Mouse (Mus musculus) midbrain, embryonic 16.5 days (tissue): ENCODE data around the gene Aoc1. TPM values are rescaled to one million over a fixed set of nuclear protein-coding genes. Genes with fewer than 3 reads are reported as not detected.

Experiments used
- ATAC-seq: fragments of 200-750 bp; cut with Nextera tagmentation; 2 replicates; pipeline ENCODE4 v1.8.0; 2017; ENCODE audit warnings: moderate TSS enrichment
- H3K27ac ChIP-seq: fragments of 300-500 bp; sonication (generic); 2 replicates; pipeline ENCODE4 v1.5.1; 2014; ENCODE audit warnings: mild to moderate bottlenecking, low read length, mixed read lengths
- H3K27me3 ChIP-seq: fragments of 300-500 bp; sonication (generic); 2 replicates; pipeline ENCODE4 v1.6.1; 2014; ENCODE audit warnings: low read depth, low read length, mixed read lengths; ENCODE audit not compliant: control insufficient read depth, insufficient read depth
- H3K36me3 ChIP-seq: fragments of 300-500 bp; sonication (generic); 2 replicates; pipeline ENCODE4 v1.6.1; 2014; ENCODE audit warnings: mild to moderate bottlenecking, low read length, moderate library complexity, mixed read lengths; ENCODE audit not compliant: control insufficient read depth, insufficient read depth
- H3K4me1 ChIP-seq: fragments of 300-500 bp; sonication (generic); 2 replicates; pipeline ENCODE4 v1.6.1; 2014; ENCODE audit warnings: mild to moderate bottlenecking, low read length, mixed read lengths; ENCODE audit not compliant: control insufficient read depth, insufficient read depth
- H3K4me2 ChIP-seq: fragments of 300-500 bp; sonication (generic); 2 replicates; pipeline ENCODE4 v1.6.1; 2014; ENCODE audit warnings: mild to moderate bottlenecking, low read length, mixed read lengths
- H3K4me3 ChIP-seq: fragments of 300-500 bp; sonication (generic); 2 replicates; pipeline ENCODE4 v1.5.1; 2014; ENCODE audit warnings: low read depth, mild to moderate bottlenecking, low read length, moderate library complexity, mixed read lengths
- H3K9ac ChIP-seq: fragments of 300-500 bp; sonication (generic); 2 replicates; pipeline ENCODE4 v1.6.1; 2014; ENCODE audit warnings: low read depth, low read length, mixed read lengths
- H3K9me3 ChIP-seq: fragments of 300-500 bp; sonication (generic); replicated peaks from 2 replicates; pipeline ENCODE4 v1.6.1; 2014; ENCODE audit warnings: mild to moderate bottlenecking, low read length, mixed read lengths; ENCODE audit not compliant: control insufficient read depth, poor library complexity, severe bottlenecking
- WGBS: fragments of 180-500 bp; shearing (Covaris S2); extraction: QIAGEN DNeasy Blood & Tissue Kit; methylation state at CpG from one replicate; pipeline ENCODE4 v1.1.7; 2014; 5-methylcytosine and 5-hydroxymethylcytosine counted together
- polyA plus RNA-seq: library from polyadenylated mRNA; unstranded; fragments of >200 nt; fragmentation: Nextera tagmentation; extraction: Ambion mirVana; gene quantifications from 2 replicates; pipeline ENCODE4 v1.2.1, GENCODE M21; 2015

Aoc1 gene
- polyA plus RNA-seq, 1 experiment from 2014 or later = not detected

DNA sequence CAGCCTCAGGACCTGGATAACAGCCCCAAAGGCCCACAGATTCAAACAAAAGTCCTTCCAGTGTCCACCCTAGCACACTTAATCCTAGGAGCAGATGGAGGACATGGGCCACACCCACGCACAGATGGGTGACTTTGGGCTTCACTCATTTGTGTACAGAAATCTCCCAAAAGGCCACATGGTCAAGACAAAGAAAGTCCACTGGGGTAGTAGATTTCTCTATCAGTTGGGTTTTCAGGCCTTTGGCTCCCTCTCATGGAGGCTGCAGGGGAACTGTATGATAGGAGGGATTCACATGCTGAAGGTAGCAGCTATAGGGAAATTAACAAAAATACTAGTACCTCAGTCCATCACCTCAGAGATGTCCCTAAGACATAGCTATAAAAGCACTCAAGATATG lies 85.4 kb downstream of the Aoc1 start:
- H3K36me3 ChIP-seq = no peaks in the 10 kb centered on the region
- H3K27me3 ChIP-seq = no peaks in the 10 kb centered on the region
- no peak overlapping the region for H3K27ac ChIP-seq
- H3K4me2 ChIP-seq = no peak overlapping the region
- WGBS = 35% methylated on average over 1 of the region's 1 CpGs
- 0 out of 2 replicates have a peak, but pooled peaks have one; percentile 14 for ATAC-seq
- H3K4me3 ChIP-seq = no peak overlapping the region
- H3K9ac ChIP-seq = no peak overlapping the region
- no peaks in the 10 kb centered on the region for H3K9me3 ChIP-seq
- no peaks in the 10 kb centered on the region for H3K4me1 ChIP-seq

Other genes with a start within 250 kb of the Aoc1 start
- 24.9 and 27.4 TPM in 2 replicates for gene AI854703, start 246.1 kb upstream of the Aoc1 start, polyA plus RNA-seq
- 0.37 and 0.48 TPM in 2 replicates for gene Gimap8, start 225.7 kb upstream of the Aoc1 start, polyA plus RNA-seq
- gene Gimap9, start 196.8 kb upstream of the Aoc1 start, polyA plus RNA-seq = 1.6 and 3.1 TPM in 2 replicates
- gene Gimap4, start 188.3 kb upstream of the Aoc1 start, polyA plus RNA-seq = 0.88 and 1.0 TPM in 2 replicates
- gene Gimap6, start 164.7 kb upstream of the Aoc1 start, polyA plus RNA-seq = 6.2 and 7.2 TPM in 2 replicates
- 0.62 and 1.2 TPM in 2 replicates for gene Gm28053, start 154.3 kb upstream of the Aoc1 start, polyA plus RNA-seq
- gene Gimap7, start 154.3 kb upstream of the Aoc1 start, polyA plus RNA-seq = not detected in 2 replicates
- 5.2 and 5.4 TPM in 2 replicates for gene Gimap1, start 133.8 kb upstream of the Aoc1 start, polyA plus RNA-seq
- 1.3 and 1.5 TPM in 2 replicates for gene Gimap5, start 126.7 kb upstream of the Aoc1 start, polyA plus RNA-seq
- gene Gimap3, start 102.0 kb upstream of the Aoc1 start, polyA plus RNA-seq = not detected in 2 replicates
- gene Tmem176a, start 32.0 kb upstream of the Aoc1 start, polyA plus RNA-seq = 17.9 and 19.7 TPM in 2 replicates
- gene Tmem176b, start 31.4 kb upstream of the Aoc1 start, polyA plus RNA-seq = 113 and 127 TPM in 2 replicates
- gene 1600015I10Rik, start 57.0 kb downstream of the Aoc1 start, polyA plus RNA-seq = not detected in 2 replicates
- not detected in 2 replicates for gene Doxl2, start 102.1 kb downstream of the Aoc1 start, polyA plus RNA-seq
- gene Svs1, start 114.0 kb downstream of the Aoc1 start, polyA plus RNA-seq = not detected in 2 replicates
- gene Gpnmb, start 163.7 kb downstream of the Aoc1 start, polyA plus RNA-seq = 0.63 and 0.70 TPM in 2 replicates
- 61.6 and 69.4 TPM in 2 replicates for gene Malsu1, start 200.9 kb downstream of the Aoc1 start, polyA plus RNA-seq